Mouse (Mus musculus) kidney, embryonic 16.5 days (tissue): ENCODE measurements around the gene Tenm2. TPM values are rescaled to one million over a fixed set of nuclear protein-coding genes. Genes with fewer than 3 reads are reported as not detected.

Source experiments
- ATAC-seq: fragments of 200-750 bp; cut with Nextera tagmentation; 2 replicates; pipeline ENCODE4 v1.8.0; 2017; ENCODE audit warnings: moderate TSS enrichment; ENCODE audit not compliant: low FRiP score, low TSS enrichment
- H3K27ac ChIP-seq: fragments of 300-500 bp; sonication (generic); 2 replicates; pipeline ENCODE4 v1.5.1; 2014; ENCODE audit warnings: low read length
- H3K27me3 ChIP-seq: fragments of 300-500 bp; sonication (generic); 2 replicates; pipeline ENCODE4 v1.6.1; 2014; ENCODE audit warnings: low read length, control low read depth, mixed read lengths; ENCODE audit not compliant: insufficient read depth
- H3K36me3 ChIP-seq: fragments of 300-500 bp; sonication (generic); 2 replicates; pipeline ENCODE4 v1.6.1; 2014; ENCODE audit warnings: low read length, control low read depth, mixed read lengths; ENCODE audit not compliant: insufficient read depth
- H3K4me1 ChIP-seq: fragments of 300-500 bp; sonication (generic); 2 replicates; pipeline ENCODE4 v1.6.1; 2014; ENCODE audit warnings: low read length, control low read depth, mixed read lengths; ENCODE audit not compliant: insufficient read depth
- H3K4me2 ChIP-seq: fragments of 300-500 bp; sonication (generic); replicated peaks from 2 replicates; pipeline ENCODE4 v1.6.1; 2014; ENCODE audit warnings: low read depth, low read length
- H3K4me3 ChIP-seq: fragments of 300-500 bp; sonication (generic); 2 replicates; pipeline ENCODE4 v1.5.1; 2014; ENCODE audit warnings: mild to moderate bottlenecking, low read length
- H3K9ac ChIP-seq: fragments of 300-500 bp; sonication (generic); replicated peaks from 2 replicates; pipeline ENCODE4 v1.6.1; 2014; ENCODE audit warnings: low read length
- H3K9me3 ChIP-seq: fragments of 300-500 bp; sonication (generic); 2 replicates; pipeline ENCODE4 v1.6.1; 2016; ENCODE audit warnings: low read length, control low read depth
- WGBS: fragments of 180-500 bp; shearing (Covaris S2); extraction: QIAGEN DNeasy Blood & Tissue Kit; methylation state at CpG from one replicate; pipeline ENCODE4 v1.1.7; 2014; 5-methylcytosine and 5-hydroxymethylcytosine counted together
- polyA plus RNA-seq: library from polyadenylated mRNA; unstranded; fragments of >200 nt; fragmentation: Nextera tagmentation; extraction: Ambion mirVana; gene quantifications from 2 replicates; pipeline ENCODE4 v1.2.1, GENCODE M21; 2015

Gene Tenm2
- polyA plus RNA-seq, 1 experiment from 2014 or later: 0.76 TPM

- Histone ChIP-seq H3K4me1 (no peaks in the 10 kb centered on the region), H3K27ac (no peak overlapping the region), H3K27me3 (peaks cover 11% of the 10 kb centered on the region; the same call in 1 of the 2 replicates), H3K9ac (no peak overlapping the region), H3K4me3 (peak overlapping the region; percentile 54; the same call in 1 of the 2 replicates), H3K36me3 (no peaks in the 10 kb centered on the region), H3K9me3 (no peaks in the 10 kb centered on the region), H3K4me2 (peak overlapping the region; percentile 75)
- ATAC-seq: no peak
- WGBS: 47% methylated on average over 16 of the region's 16 CpGs
These were observed 559.1 kb downstream of the Tenm2 start for GRCm38 (mm10) chr11:36676446-36677284.

- H3K4me1 ChIP-seq: no peaks in the 10 kb centered on the region
- H3K27me3 ChIP-seq: peaks cover 11% of the 10 kb centered on the region; the same call in 1 of the 2 replicates
- H3K4me2 ChIP-seq: no peak overlapping the region
- no peak for ATAC-seq
- no peaks in the 10 kb centered on the region for H3K36me3 ChIP-seq
- H3K4me3 ChIP-seq: no peak overlapping the region
- 90% methylated on average over 4 of the region's 4 CpGs for WGBS
- H3K9me3 ChIP-seq: no peaks in the 10 kb centered on the region
- H3K9ac ChIP-seq: no peak overlapping the region
- H3K27ac ChIP-seq: no peak overlapping the region
These were observed 560.8 kb downstream of the Tenm2 start for GRCm38 (mm10) chr11:36674902-36675422.

DNA sequence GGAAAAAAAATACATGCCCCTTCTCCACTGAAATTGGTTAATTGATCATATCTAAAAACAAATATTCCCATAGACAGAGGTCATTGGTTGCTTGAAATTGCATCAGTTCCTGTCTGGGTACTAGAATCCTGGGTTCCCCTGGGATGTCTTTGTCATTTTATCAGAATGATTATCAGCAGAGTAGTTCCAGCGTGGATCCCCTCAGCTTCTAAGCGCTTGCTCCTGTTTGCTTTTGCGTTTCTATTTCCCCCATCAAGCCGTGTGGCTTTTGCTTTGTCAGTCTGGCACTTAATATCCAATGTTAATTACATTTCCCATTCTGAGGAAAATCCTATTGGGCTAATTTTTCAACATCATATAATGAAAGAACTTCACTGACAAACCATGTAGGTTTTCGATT lies 561.6 kb downstream of the Tenm2 start:
- Histone ChIP-seq H3K9ac (no peak overlapping the region), H3K27me3 (0 out of 2 replicates have a peak, but pooled peaks cover 7% of the 10 kb centered on the region), H3K4me1 (no peaks in the 10 kb centered on the region), H3K9me3 (no peaks in the 10 kb centered on the region), H3K27ac (no peak overlapping the region), H3K36me3 (no peaks in the 10 kb centered on the region), H3K4me2 (no peak overlapping the region), H3K4me3 (no peak overlapping the region)
- no peak for ATAC-seq
- 70% methylated on average over 5 of the region's 5 CpGs for WGBS

DNA sequence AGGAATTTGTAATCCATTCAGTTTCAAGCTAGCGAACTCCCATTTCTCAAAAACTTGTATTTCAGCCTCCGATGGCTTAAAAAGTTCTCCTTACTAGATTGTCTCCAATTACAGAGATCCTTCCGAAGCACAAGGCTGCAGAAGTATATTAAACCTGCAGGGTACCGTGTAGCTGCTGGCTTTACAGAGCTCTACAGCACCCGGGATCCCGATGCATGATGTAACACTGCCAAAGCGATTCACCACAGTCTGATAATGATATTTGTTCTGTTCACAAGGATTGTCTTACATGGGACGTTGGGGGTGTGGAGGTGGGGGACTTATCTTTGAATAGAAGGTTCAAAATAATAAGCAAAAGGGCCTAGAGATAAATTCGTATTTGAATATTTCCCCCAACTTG lies 564.6 kb downstream of the Tenm2 start:
- H3K9me3 ChIP-seq: no peaks in the 10 kb centered on the region
- H3K9ac ChIP-seq: no peak overlapping the region
- no peaks in the 10 kb centered on the region for H3K36me3 ChIP-seq
- WGBS: 76% methylated on average over 9 of the region's 9 CpGs
- H3K4me1 ChIP-seq: no peaks in the 10 kb centered on the region
- no peak overlapping the region for H3K4me3 ChIP-seq
- no peak for ATAC-seq
- H3K4me2 ChIP-seq: no peak overlapping the region
- H3K27ac ChIP-seq: no peak overlapping the region
- H3K27me3 ChIP-seq: 0 out of 2 replicates have a peak, but pooled peaks cover 4% of the 10 kb centered on the region

DNA sequence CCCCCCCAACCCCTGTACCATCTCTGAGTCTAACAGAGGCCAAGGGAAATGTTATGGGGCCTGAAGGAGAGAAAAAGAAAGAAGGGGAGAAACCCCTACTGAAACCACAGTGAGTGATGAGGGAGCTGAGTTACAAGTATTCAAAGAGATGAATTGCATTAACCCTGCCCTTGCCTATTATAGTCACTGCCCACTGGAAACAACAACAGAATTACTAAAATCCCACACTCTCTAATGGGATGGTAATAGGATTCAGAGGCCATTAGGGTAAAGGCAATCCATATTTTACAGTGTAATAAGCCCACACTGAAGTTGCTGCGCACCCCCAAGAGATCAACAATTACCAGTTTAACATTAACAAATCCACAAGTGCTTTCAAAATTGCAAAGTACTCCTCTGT lies 571.7 kb downstream of the Tenm2 start:
- H3K36me3 ChIP-seq: no peaks in the 10 kb centered on the region
- no peak overlapping the region for H3K4me3 ChIP-seq
- H3K4me1 ChIP-seq: no peaks in the 10 kb centered on the region
- 86% methylated on average over 1 of the region's 1 CpGs for WGBS
- H3K9ac ChIP-seq: no peak overlapping the region
- no peaks in the 10 kb centered on the region for H3K27me3 ChIP-seq
- no peak for ATAC-seq
- H3K4me2 ChIP-seq: no peak overlapping the region
- H3K27ac ChIP-seq: no peak overlapping the region
- H3K9me3 ChIP-seq: no peaks in the 10 kb centered on the region

DNA sequence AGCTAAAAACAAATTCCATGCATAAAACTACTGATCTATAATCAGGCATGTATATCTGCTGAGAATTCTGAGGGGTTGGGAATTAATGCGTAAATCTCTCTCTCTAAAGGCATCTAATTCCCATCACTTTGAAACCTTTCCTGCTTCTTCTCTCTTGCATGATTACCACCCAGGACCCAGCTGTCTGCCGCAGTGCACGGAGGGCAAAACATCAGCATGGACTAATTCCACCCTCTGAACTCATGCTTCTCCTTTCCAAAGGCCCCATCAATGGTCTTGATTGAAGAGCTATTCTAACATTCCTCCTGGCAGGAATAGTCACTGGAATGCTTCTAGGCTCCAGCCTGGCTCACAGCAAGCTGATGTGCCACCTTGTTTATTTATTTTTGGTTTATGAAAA lies 572.2 kb downstream of the Tenm2 start:
- H3K27me3 ChIP-seq: no peaks in the 10 kb centered on the region
- H3K4me2 ChIP-seq: no peak overlapping the region
- no peak for ATAC-seq
- H3K4me1 ChIP-seq: no peaks in the 10 kb centered on the region
- H3K9ac ChIP-seq: no peak overlapping the region
- 75% methylated on average over 3 of the region's 3 CpGs for WGBS
- H3K36me3 ChIP-seq: no peaks in the 10 kb centered on the region
- H3K9me3 ChIP-seq: no peaks in the 10 kb centered on the region
- no peak overlapping the region for H3K4me3 ChIP-seq
- no peak overlapping the region for H3K27ac ChIP-seq

GRCm38 (mm10) chr11:36653656-36654323 lies 582.0 kb downstream of the Tenm2 start:
- Histone ChIP-seq H3K4me1 (no peaks in the 10 kb centered on the region), H3K36me3 (no peaks in the 10 kb centered on the region), H3K9ac (no peak overlapping the region), H3K27ac (no peak overlapping the region), H3K27me3 (no peaks in the 10 kb centered on the region), H3K4me3 (no peak overlapping the region), H3K9me3 (no peaks in the 10 kb centered on the region), H3K4me2 (no peak overlapping the region)
- 61% methylated on average over 9 of the region's 9 CpGs for WGBS
- no peak for ATAC-seq

DNA sequence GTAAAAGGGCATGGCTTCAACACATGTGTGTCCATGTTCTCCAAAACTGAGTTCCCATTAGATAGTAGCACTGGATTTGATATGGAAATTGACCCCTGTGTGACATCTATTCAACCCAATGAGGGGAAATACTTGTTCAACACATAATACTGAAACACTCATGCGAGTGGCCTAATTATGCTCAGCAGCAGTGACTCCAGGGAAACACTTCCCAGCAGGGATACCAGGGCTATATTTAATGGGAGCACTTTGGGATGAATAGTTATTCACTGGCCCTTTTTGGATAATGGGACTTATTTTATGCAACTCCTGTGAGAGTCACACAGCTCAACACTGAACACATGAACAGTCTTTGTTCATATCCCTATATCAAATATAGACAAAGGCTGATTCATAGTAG lies 588.6 kb downstream of the Tenm2 start:
- 88% methylated on average over 1 of the region's 1 CpGs for WGBS
- no peak for ATAC-seq

DNA sequence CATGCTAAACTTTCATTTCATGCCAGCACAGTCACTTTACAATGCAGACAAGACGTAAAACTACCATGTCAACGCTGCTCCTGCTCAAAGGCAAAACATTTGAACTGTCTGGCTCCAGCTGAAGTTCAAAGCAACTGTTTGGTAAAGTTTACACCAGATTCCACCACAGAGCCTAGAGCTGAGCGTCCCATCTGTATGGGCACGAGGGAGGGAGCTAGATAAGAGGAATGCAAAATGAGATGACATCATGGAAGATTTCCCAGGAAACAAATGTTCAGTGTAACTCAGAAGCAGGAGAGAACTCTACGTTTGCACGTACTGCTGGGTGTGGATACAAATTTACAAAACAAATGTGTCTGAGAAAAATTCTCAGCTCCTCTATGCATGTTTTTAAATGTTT lies 600.7 kb downstream of the Tenm2 start:
- H3K36me3 ChIP-seq: no peaks in the 10 kb centered on the region
- no peak for ATAC-seq
- H3K4me1 ChIP-seq: no peaks in the 10 kb centered on the region
- no peaks in the 10 kb centered on the region for H3K9me3 ChIP-seq
- no peak overlapping the region for H3K27ac ChIP-seq
- WGBS: 39% methylated on average over 6 of the region's 6 CpGs
- no peak overlapping the region for H3K4me3 ChIP-seq
- no peak overlapping the region for H3K9ac ChIP-seq
- no peaks in the 10 kb centered on the region for H3K27me3 ChIP-seq
- H3K4me2 ChIP-seq: no peak overlapping the region

More for the DNA sequence above, 588.6 kb downstream of the Tenm2 start:
- no peak overlapping the region for H3K4me3 ChIP-seq
- H3K36me3 ChIP-seq: no peaks in the 10 kb centered on the region
- no peaks in the 10 kb centered on the region for H3K4me1 ChIP-seq
- H3K9ac ChIP-seq: no peak overlapping the region
- H3K4me2 ChIP-seq: no peak overlapping the region
- H3K27me3 ChIP-seq: no peaks in the 10 kb centered on the region
- no peaks in the 10 kb centered on the region for H3K9me3 ChIP-seq
- no peak overlapping the region for H3K27ac ChIP-seq

- Histone ChIP-seq H3K27me3 (no peaks in the 10 kb centered on the region), H3K9ac (no peak overlapping the region), H3K9me3 (no peaks in the 10 kb centered on the region), H3K27ac (no peak overlapping the region), H3K36me3 (no peaks in the 10 kb centered on the region), H3K4me2 (no peak overlapping the region), H3K4me1 (no peaks in the 10 kb centered on the region), H3K4me3 (no peak overlapping the region)
- ATAC-seq: no peak
These were observed 603.6 kb downstream of the Tenm2 start for GRCm38 (mm10) chr11:36632201-36632600.
